Mouse (Mus musculus) cerebellum, adult 2 months (tissue): ENCODE results near the gene Smg6. TPM values are rescaled to one million over a fixed set of nuclear protein-coding genes. Genes with fewer than 3 reads are reported as not detected.

Source experiments
- DNase-seq, 2 experiments: peaks; one replicate each; pipeline ENCODE4 v3.0.0; 2021
- H3K27ac ChIP-seq: fragments of 200-500 bp; 2 replicates; pipeline ENCODE4 v1.5.1; 2012; ENCODE audit warnings: low read length, control low read depth, inconsistent platforms; ENCODE audit not compliant: insufficient read depth
- H3K27me3 ChIP-seq: fragments of 200-500 bp; 2 replicates; pipeline ENCODE4 v1.6.1; 2012; ENCODE audit warnings: inconsistent platforms, mild to moderate bottlenecking, low read length, moderate library complexity; ENCODE audit not compliant: control insufficient read depth, insufficient read depth
- H3K4me1 ChIP-seq: fragments of 200-500 bp; 2 replicates; pipeline ENCODE4 v1.6.1; 2011; ENCODE audit warnings: low read length; ENCODE audit not compliant: control insufficient read depth, insufficient read depth
- H3K4me3 ChIP-seq: fragments of 200-500 bp; replicated peaks from 2 replicates; pipeline ENCODE3; 2011; ENCODE audit warnings: mild to moderate bottlenecking, low read depth, low read length, control low read depth; ENCODE audit not compliant: insufficient read depth
- CTCF ChIP-seq: fragments of 200-500 bp; IDR thresholded peaks from 2 replicates; pipeline ENCODE4 v1.5.1; 2011; ENCODE audit warnings: low read depth, mild to moderate bottlenecking, control low read depth, low read length, moderate library complexity, borderline replicate concordance; ENCODE audit not compliant: insufficient read depth
- POLR2A ChIP-seq: fragments of 200-500 bp; IDR thresholded peaks from 2 replicates; pipeline ENCODE4 v1.6.1; 2011; ENCODE audit warnings: low read length, control low read depth, borderline replicate concordance; ENCODE audit not compliant: insufficient read depth
- WGBS: fragments of 180-500 bp; shearing (Covaris S2); methylation state at CpG from one replicate; pipeline ENCODE4 v1.1.7; 2018; 5-methylcytosine and 5-hydroxymethylcytosine counted together
- polyA plus RNA-seq: library from polyadenylated mRNA; depleted of rRNA; stranded (reverse); fragments of >200 nt; gene quantifications from 2 replicates; pipeline ENCODE4 v1.2.3, GENCODE M21; 2012; rRNA removed

The Smg6 gene
- polyA plus RNA-seq: 31.1 and 31.6 TPM in 2 replicates

GRCm38 (mm10) chr11:74925577-74926387 lies at the start of gene Smg6, which contains the start of gene Srr:
TSS of gene Smg6 (plus strand) at chr11:74925823.
TSS of gene Srr (minus strand) at chr11:74925948.
- peak; percentile 96 to 97 for DNase-seq
- Histone ChIP-seq H3K27me3 (no peaks in the 10 kb centered on the region), H3K27ac (peak within 1 kb of the TSS; percentile 74), H3K4me3 (peak within 1 kb of the TSS; percentile 70), H3K4me1 (no peaks in the 10 kb centered on the region)
- WGBS: under 1% methylated on average over 84 of the region's 88 CpGs
- TF ChIP-seq POLR2A (peak; percentile 89), CTCF (no peak)

DNA sequence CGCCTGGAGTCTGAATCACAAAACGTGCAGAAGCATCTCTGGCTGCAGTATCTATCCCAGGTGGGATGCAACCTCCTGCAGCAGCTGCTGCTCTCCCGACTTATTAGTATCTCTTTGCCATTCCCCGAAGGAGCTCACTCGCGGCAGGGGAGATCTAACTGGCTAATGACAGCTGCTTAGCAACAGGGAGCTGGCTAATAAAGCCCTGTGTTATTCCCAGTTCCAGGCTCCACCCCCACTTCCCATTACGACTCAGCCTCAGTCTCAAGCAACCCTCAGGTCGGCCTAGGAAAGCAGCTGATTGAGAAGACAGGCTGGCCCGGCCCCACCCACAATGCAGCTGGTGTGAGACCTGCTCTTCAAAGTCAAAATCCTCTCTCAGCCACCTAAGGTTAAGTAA lies 48.8 kb upstream of the Smg6 start:
- Histone ChIP-seq H3K4me3 (no peak overlapping the region), H3K4me1 (peaks cover 22% of the 10 kb centered on the region), H3K27ac (no peak overlapping the region), H3K27me3 (no peaks in the 10 kb centered on the region)
- TF ChIP-seq POLR2A (no peak), CTCF (no peak)
- DNase-seq: peak; percentile 65 to 80
- WGBS: under 1% methylated on average over 9 of the region's 9 CpGs

DNA sequence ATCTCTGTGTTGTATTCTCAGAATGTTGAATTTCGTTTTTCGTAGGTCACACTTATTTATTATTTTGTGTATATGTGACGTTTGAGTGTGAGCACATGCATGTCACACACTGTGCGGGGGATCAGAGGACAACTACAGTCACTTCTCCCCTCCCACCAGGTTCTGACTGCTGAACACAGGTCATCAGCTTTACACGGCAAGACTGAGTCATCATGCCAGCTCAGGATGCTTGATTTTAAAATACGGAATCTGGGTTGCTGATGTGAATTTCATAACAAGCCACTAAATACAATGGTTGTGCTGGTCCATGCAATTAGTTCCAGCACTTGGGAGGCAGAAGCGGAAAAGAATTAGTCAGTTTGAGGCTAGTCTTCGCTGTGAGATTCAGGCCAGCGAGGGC lies 44.6 kb upstream of the Smg6 start:
- TF ChIP-seq CTCF: no peak
- no peak for TF ChIP-seq POLR2A
- H3K27me3 ChIP-seq: no peaks in the 10 kb centered on the region
- peaks cover 15% of the 10 kb centered on the region for H3K4me1 ChIP-seq
- WGBS: 90% methylated on average over 9 of the region's 9 CpGs
- no peak for DNase-seq
- H3K4me3 ChIP-seq: no peak overlapping the region
- H3K27ac ChIP-seq: no peak overlapping the region

DNA sequence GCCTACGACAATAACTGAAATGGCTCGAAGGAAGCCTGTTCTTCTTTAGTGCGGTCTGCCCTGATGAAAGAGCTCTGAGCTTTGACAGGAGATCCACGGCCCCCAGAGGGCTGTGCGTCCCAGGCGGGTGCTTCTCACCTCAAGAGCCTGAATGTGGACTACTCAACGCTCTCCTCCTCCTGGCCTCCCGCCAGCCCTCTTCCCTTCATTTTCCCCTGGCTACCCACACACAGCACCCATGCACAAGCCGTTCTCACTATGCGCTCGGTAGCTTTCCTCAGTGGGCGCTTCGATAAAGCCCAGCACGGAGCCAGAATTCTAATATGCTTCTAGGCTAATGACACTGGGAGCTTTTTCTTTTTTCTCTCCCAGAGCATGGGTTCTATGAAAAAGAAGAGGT lies 43.6 kb upstream of the Smg6 start:
- Histone ChIP-seq H3K27me3 (no peaks in the 10 kb centered on the region), H3K4me3 (no peak overlapping the region), H3K4me1 (peaks cover 9% of the 10 kb centered on the region), H3K27ac (no peak overlapping the region)
- 76% methylated on average over 14 of the region's 14 CpGs for WGBS
- DNase-seq: peak in 1 of 2 experiments; percentile 12
- TF ChIP-seq CTCF (no peak), POLR2A (no peak)

GRCm38 (mm10) chr11:74883098-74883497 lies 42.5 kb upstream of the Smg6 start:
- H3K4me3 ChIP-seq: no peak overlapping the region
- H3K27me3 ChIP-seq: no peaks in the 10 kb centered on the region
- H3K4me1 ChIP-seq: peaks cover 8% of the 10 kb centered on the region
- TF ChIP-seq CTCF: no peak
- no peak for TF ChIP-seq POLR2A
- WGBS: 31% methylated on average over 10 of the region's 10 CpGs
- DNase-seq: peak; percentile 72 to 87
- H3K27ac ChIP-seq: no peak overlapping the region

GRCm38 (mm10) chr11:74894619-74895018 lies 31.0 kb upstream of the Smg6 start:
- Histone ChIP-seq H3K27me3 (no peaks in the 10 kb centered on the region), H3K4me3 (no peak overlapping the region), H3K27ac (no peak overlapping the region), H3K4me1 (0 out of 2 replicates have a peak, but pooled peaks cover 3% of the 10 kb centered on the region)
- 20% methylated on average over 4 of the region's 4 CpGs for WGBS
- DNase-seq: peak in 1 of 2 experiments; percentile 46
- TF ChIP-seq POLR2A (no peak), CTCF (no peak)

DNA sequence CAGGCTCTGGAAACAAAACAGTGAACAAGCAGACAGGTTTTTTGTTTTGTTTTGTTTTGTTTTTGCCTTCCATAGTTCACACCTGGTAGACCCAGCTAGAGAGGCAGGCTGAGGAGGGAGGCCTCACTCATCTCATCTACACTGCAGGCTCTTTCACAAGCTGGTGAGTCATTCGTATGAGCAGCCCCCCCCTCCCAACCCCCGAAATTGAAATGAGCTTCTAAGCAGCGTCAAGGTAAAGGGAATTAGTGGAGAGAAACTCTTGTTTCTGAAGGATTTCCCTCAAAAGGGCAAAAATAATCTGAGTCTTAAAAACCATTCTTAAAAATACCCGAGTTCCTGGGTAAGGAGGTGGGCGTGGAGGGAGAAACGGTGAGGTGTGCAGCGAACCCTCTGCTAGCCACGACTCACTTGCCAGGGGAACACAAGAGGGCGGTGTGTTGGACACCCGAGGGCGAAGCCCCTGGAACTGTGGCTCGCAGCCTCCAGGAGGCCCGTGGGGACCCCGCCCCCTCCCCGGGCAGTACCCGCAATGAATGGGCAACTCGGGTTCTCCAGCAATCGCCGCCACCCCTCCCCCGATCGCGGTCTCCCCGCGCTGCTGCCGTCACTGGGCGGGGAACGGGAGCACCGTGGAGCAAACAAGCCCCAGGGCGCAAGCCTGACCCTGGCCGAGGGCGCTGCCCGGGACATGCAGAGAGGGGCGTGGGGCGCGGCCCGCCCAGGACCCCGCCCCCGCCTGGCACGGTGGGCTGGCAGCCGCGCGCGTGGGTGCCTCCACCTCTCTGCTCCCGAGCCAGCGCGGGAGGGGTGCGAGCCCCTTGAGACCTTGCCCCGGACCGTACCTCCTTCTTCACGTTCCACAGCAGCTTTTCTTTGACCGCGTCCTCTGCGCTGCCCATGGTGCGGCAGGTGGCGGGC lies 29.4 kb upstream of the Smg6 start:
- Histone ChIP-seq H3K4me1 (0 out of 2 replicates have a peak, but pooled peaks cover 3% of the 10 kb centered on the region), H3K4me3 (peak overlapping the region; percentile 65), H3K27me3 (no peaks in the 10 kb centered on the region), H3K27ac (peak overlapping the region; percentile 63)
- peak; percentile 60 to 68 for DNase-seq
- TF ChIP-seq CTCF (peak; percentile 48; the same call in 1 of the 2 replicates), POLR2A (no peak)
- WGBS: 2% methylated on average over 52 of the region's 55 CpGs
